Mouse (Mus musculus): ENCODE data around the gene Nxpe4. TPM values are rescaled to one million over a fixed set of nuclear protein-coding genes. Genes with fewer than 3 reads are reported as not detected.
"Not testable (repeated sequence)": the region's sequence is repeated elsewhere in the genome, so short reads cannot be mapped to it uniquely, and the experiment has no call there.

Nxpe4 gene
- 2.4 and 2.8 TPM in 2 replicates for polyA plus RNA-seq (2016; fragmentation: Nextera tagmentation; extraction: Ambion mirVana)

- peak within 1 kb of the TSS; percentile 54 for H3K4me3 ChIP-seq
- ATAC-seq (ENCODE audit: insufficient number of reproducible peaks, low FRiP score) = no peak
- H3K27me3 ChIP-seq (replicated peaks) = no peaks in the 10 kb centered on the region; the same call in 1 of the 2 replicates
- H3K4me2 ChIP-seq = peak within 1 kb of the TSS; percentile 69
- no peaks in the 10 kb centered on the region for H3K36me3 ChIP-seq
- no peaks in the 10 kb centered on the region for H3K9me3 ChIP-seq (replicated peaks)
- H3K4me1 ChIP-seq (replicated peaks) = peaks cover 6% of the 10 kb centered on the region; the same call in 1 of the 2 replicates
- 31% methylated on average over 12 of the region's 12 CpGs for WGBS
- peak within 1 kb of the TSS; percentile 64 for H3K9ac ChIP-seq
- H3K27ac ChIP-seq (ENCODE audit: poor library complexity, severe bottlenecking) = no peak within 1 kb of the TSS
Measured at GRCm38 (mm10) chr9:48161505-48162192, at the start of gene Nxpe4. Nxpe4 (plus strand) TSS chr9:48162023.

- peaks cover 15% of the 10 kb centered on the region for H3K27me3 ChIP-seq (replicated peaks)
- H3K4me1 ChIP-seq (replicated peaks) = no peaks in the 10 kb centered on the region
- H3K9me3 ChIP-seq (replicated peaks) = no peaks in the 10 kb centered on the region
- H3K27ac ChIP-seq (ENCODE audit: poor library complexity, severe bottlenecking) = no peak overlapping the region
- H3K36me3 ChIP-seq = no peaks in the 10 kb centered on the region
- H3K4me3 ChIP-seq = no peak overlapping the region
- 26% methylated on average over 3 of the region's 3 CpGs for WGBS
- ATAC-seq (ENCODE audit: insufficient number of reproducible peaks, low FRiP score) = no peak
- no peak overlapping the region for H3K4me2 ChIP-seq
- H3K9ac ChIP-seq = no peak overlapping the region
Measured at GRCm38 (mm10) chr9:48126815-48127214, 35.0 kb upstream of the Nxpe4 start.

- Histone ChIP-seq H3K27ac (ENCODE audit: poor library complexity, severe bottlenecking) (no peak overlapping the region), H3K27me3 (replicated peaks) (peaks cover 10% of the 10 kb centered on the region), H3K4me3 (no peak overlapping the region), H3K9ac (no peak overlapping the region), H3K4me1 (replicated peaks) (0 out of 2 replicates have a peak, but pooled peaks cover 4% of the 10 kb centered on the region), H3K36me3 (no peaks in the 10 kb centered on the region), H3K4me2 (no peak overlapping the region), H3K9me3 (replicated peaks) (no peaks in the 10 kb centered on the region)
- WGBS = 17% methylated on average over 3 of the region's 3 CpGs
- ATAC-seq (ENCODE audit: insufficient number of reproducible peaks, low FRiP score) = no peak
Measured at GRCm38 (mm10) chr9:48137507-48137906, 24.3 kb upstream of the Nxpe4 start.

- Histone ChIP-seq H3K27ac (ENCODE audit: poor library complexity, severe bottlenecking) (no peak overlapping the region), H3K36me3 (no peaks in the 10 kb centered on the region), H3K4me2 (no peak overlapping the region), H3K9ac (no peak overlapping the region), H3K27me3 (replicated peaks) (peaks cover 6% of the 10 kb centered on the region), H3K9me3 (replicated peaks) (no peaks in the 10 kb centered on the region), H3K4me3 (no peak overlapping the region), H3K4me1 (replicated peaks) (0 out of 2 replicates have a peak, but pooled peaks cover 4% of the 10 kb centered on the region)
- 42% methylated on average over 8 of the region's 8 CpGs for WGBS
- ATAC-seq (ENCODE audit: insufficient number of reproducible peaks, low FRiP score) = no peak
Measured at GRCm38 (mm10) chr9:48140485-48141411, 21.1 kb upstream of the Nxpe4 start.

- H3K27ac ChIP-seq (ENCODE audit: poor library complexity, severe bottlenecking) = no peak overlapping the region
- H3K9me3 ChIP-seq (replicated peaks) = no peaks in the 10 kb centered on the region
- H3K9ac ChIP-seq = no peak overlapping the region
- 77% methylated on average over 6 of the region's 6 CpGs for WGBS
- H3K4me2 ChIP-seq = no peak overlapping the region
- H3K4me1 ChIP-seq (replicated peaks) = 0 out of 2 replicates have a peak, but pooled peaks cover 4% of the 10 kb centered on the region
- H3K4me3 ChIP-seq = no peak overlapping the region
- H3K36me3 ChIP-seq = no peaks in the 10 kb centered on the region
- no peak for ATAC-seq (ENCODE audit: insufficient number of reproducible peaks, low FRiP score)
- peaks cover 8% of the 10 kb centered on the region for H3K27me3 ChIP-seq (replicated peaks)
Measured at GRCm38 (mm10) chr9:48142646-48143045, 19.2 kb upstream of the Nxpe4 start.

DNA sequence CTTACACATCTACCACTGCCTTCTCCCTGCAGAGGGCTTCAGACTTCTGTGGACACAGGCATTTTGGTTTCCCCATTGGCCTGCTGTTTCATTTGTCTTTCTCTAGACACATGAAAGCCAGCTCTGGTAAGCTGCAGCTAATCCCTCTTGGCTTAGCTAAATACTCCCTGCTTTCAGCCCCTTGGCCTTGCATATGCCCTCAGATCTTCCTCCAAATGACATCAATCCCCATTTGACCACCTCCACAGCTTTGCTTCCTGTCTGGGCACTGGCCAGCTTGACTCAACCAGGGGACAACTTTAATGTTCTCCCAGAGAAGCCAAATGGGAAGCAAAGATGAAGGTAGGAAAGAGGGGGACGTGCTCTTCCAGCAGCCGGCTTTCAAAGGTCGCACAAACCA, 15.1 kb upstream of the Nxpe4 start:
- Histone ChIP-seq H3K27ac (ENCODE audit: poor library complexity, severe bottlenecking) (no peak overlapping the region), H3K9me3 (replicated peaks) (no peaks in the 10 kb centered on the region), H3K27me3 (replicated peaks) (peaks cover 5% of the 10 kb centered on the region), H3K36me3 (no peaks in the 10 kb centered on the region), H3K4me3 (no peak overlapping the region), H3K9ac (no peak overlapping the region), H3K4me1 (replicated peaks) (no peaks in the 10 kb centered on the region), H3K4me2 (no peak overlapping the region)
- WGBS = 77% methylated on average over 3 of the region's 3 CpGs
- no peak for ATAC-seq (ENCODE audit: insufficient number of reproducible peaks, low FRiP score)

DNA sequence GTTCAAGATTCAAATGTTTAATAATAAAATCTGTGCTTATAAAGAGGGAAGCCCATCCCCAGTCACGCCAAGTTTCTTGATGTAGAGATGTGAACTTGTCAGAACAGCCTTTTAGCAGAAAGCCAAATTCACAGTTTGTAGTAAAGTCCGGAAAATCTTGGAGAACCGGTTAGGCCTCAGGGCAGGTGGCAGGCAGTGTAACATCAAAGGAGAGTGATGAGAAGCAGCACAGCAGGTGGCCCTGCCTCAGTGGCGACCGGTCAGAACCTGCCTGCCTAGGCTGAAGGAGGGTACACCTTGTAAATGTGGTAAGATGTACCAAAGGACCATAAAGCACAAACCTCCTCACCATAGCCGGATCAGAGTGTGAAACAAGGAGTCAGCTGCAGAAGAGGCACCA, 4.7 kb downstream of the Nxpe4 start:
- H3K4me3 ChIP-seq; H3K4me1 ChIP-seq (replicated peaks); H3K4me2 ChIP-seq; H3K9ac ChIP-seq; H3K36me3 ChIP-seq; H3K27ac ChIP-seq (ENCODE audit: poor library complexity, severe bottlenecking); H3K9me3 ChIP-seq (replicated peaks); ATAC-seq (ENCODE audit: insufficient number of reproducible peaks, low FRiP score); H3K27me3 ChIP-seq (replicated peaks): not testable (repeated sequence)
- WGBS = 61% methylated on average over 6 of the region's 6 CpGs

GRCm38 (mm10) chr9:48176764-48177163, 14.9 kb downstream of the Nxpe4 start:
- Histone ChIP-seq H3K4me2 (no peak overlapping the region), H3K9ac (no peak overlapping the region), H3K27ac (ENCODE audit: poor library complexity, severe bottlenecking) (no peak overlapping the region), H3K36me3 (no peaks in the 10 kb centered on the region), H3K9me3 (replicated peaks) (no peaks in the 10 kb centered on the region), H3K4me1 (replicated peaks) (peaks cover 8% of the 10 kb centered on the region; the same call in 1 of the 2 replicates), H3K4me3 (no peak overlapping the region), H3K27me3 (replicated peaks) (no peaks in the 10 kb centered on the region)
- WGBS = 57% methylated on average over 1 of the region's 1 CpGs
- ATAC-seq (ENCODE audit: insufficient number of reproducible peaks, low FRiP score) = no peak

DNA sequence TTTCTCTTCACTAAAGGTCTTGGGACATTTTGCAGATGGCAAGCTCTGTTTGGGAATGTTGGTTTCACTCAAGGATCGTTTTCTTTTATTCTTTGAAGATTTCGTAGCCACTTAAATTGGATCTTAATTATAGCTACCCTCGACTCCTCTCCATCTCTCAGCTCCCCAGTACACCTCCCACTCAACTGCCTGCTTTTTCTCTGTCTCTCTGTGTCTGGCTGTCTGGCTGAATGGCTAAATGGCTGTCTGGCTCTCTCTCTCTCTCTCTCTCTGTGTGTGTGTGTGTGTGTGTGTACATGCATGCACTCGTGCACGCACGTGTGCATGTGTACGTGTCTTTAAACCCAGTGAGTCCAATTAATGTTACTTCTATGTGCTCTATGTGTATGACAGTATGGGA, 19.5 kb downstream of the Nxpe4 start:
- H3K27me3 ChIP-seq (replicated peaks) = no peaks in the 10 kb centered on the region; the same call in 1 of the 2 replicates
- no peaks in the 10 kb centered on the region for H3K36me3 ChIP-seq
- H3K9me3 ChIP-seq (replicated peaks) = no peaks in the 10 kb centered on the region
- no peak overlapping the region for H3K9ac ChIP-seq
- 89% methylated on average over 7 of the region's 7 CpGs for WGBS
- H3K4me2 ChIP-seq = no peak overlapping the region
- ATAC-seq (ENCODE audit: insufficient number of reproducible peaks, low FRiP score) = no peak
- H3K4me1 ChIP-seq (replicated peaks) = peaks cover 4% of the 10 kb centered on the region; the same call in 1 of the 2 replicates
- no peak overlapping the region for H3K4me3 ChIP-seq
- H3K27ac ChIP-seq (ENCODE audit: poor library complexity, severe bottlenecking) = no peak overlapping the region

DNA sequence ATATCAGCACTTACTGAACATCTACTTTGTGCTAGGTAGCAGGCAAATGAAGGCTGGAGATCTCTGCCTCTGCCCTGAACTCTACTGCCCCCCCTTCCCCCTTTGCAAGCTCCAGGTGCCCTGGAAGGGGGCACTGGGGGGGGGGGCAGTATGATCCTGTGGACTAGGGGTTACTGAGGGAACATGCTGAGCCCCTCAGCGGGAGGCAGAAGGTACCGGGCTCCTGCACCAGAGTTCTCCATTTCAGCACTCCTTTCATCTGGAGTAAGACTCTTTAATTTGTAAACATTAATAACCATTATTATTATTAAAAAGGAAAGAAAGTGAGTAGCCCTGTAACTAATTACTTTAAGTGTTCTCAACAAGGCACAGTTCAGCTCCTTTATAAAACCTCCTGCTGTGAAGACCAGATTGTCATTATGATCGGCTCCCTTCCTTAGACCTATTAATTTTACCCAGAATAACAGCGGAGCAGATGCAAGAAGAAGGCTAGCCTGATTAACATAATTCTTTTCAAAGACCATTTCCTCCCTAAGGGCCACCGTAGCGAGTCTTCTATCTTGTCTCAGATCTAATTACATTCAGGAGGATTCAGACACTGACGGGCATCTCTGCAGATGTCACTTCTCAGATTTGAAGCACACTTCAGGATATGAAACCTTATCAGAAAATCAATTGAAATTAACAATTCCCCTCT, 21.0 kb downstream of the Nxpe4 start:
- H3K27ac ChIP-seq (ENCODE audit: poor library complexity, severe bottlenecking) = no peak overlapping the region
- H3K27me3 ChIP-seq (replicated peaks) = no peaks in the 10 kb centered on the region; the same call in 1 of the 2 replicates
- WGBS = 70% methylated on average over 7 of the region's 7 CpGs
- no peaks in the 10 kb centered on the region for H3K36me3 ChIP-seq
- H3K4me2 ChIP-seq = no peak overlapping the region
- H3K4me1 ChIP-seq (replicated peaks) = peaks cover 4% of the 10 kb centered on the region; the same call in 1 of the 2 replicates
- H3K4me3 ChIP-seq = no peak overlapping the region
- no peaks in the 10 kb centered on the region for H3K9me3 ChIP-seq (replicated peaks)
- H3K9ac ChIP-seq = no peak overlapping the region
- no peak for ATAC-seq (ENCODE audit: insufficient number of reproducible peaks, low FRiP score)

DNA sequence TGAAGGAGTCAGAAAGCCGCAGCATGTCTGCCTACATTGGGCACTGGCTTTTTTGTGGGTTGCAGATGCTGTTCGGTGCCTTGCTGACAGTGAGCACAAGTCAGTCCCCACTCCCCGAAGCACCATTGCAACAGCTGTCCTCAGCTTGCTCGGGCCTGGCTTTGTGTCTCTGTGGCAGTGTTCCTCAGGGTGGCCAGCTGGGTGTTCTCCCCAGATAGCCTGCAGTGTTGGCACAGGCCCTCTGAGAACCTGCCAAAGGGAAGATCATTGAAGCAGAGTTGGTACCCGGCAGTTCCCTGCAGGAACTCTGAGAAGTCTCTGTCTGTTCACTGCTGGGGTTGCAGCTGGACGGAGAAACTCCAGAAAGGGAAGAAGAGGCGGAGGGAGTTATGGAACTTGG, 22.5 kb downstream of the Nxpe4 start:
- Histone ChIP-seq H3K4me1 (replicated peaks) (peaks cover 4% of the 10 kb centered on the region; the same call in 1 of the 2 replicates), H3K4me2 (no peak overlapping the region), H3K9ac (no peak overlapping the region), H3K27ac (ENCODE audit: poor library complexity, severe bottlenecking) (no peak overlapping the region), H3K27me3 (replicated peaks) (peaks cover 5% of the 10 kb centered on the region; the same call in 1 of the 2 replicates), H3K4me3 (no peak overlapping the region), H3K9me3 (replicated peaks) (no peaks in the 10 kb centered on the region), H3K36me3 (no peaks in the 10 kb centered on the region)
- ATAC-seq (ENCODE audit: insufficient number of reproducible peaks, low FRiP score) = no peak
- WGBS = 74% methylated on average over 7 of the region's 7 CpGs

Data from heart, embryonic 12.5 days (tissue).